Mouse (Mus musculus) midbrain, embryonic 16.5 days (tissue): ENCODE data around the gene Enox1. TPM values are rescaled to one million over a fixed set of nuclear protein-coding genes. Genes with fewer than 3 reads are reported as not detected.

Experiments
- ATAC-seq: fragments of 200-750 bp; cut with Nextera tagmentation; 2 replicates; pipeline ENCODE4 v1.8.0; 2017; ENCODE audit warnings: moderate TSS enrichment
- H3K27ac ChIP-seq: fragments of 300-500 bp; sonication (generic); 2 replicates; pipeline ENCODE4 v1.5.1; 2014; ENCODE audit warnings: mild to moderate bottlenecking, low read length, mixed read lengths
- H3K27me3 ChIP-seq: fragments of 300-500 bp; sonication (generic); 2 replicates; pipeline ENCODE4 v1.6.1; 2014; ENCODE audit warnings: low read depth, low read length, mixed read lengths; ENCODE audit not compliant: control insufficient read depth, insufficient read depth
- H3K36me3 ChIP-seq: fragments of 300-500 bp; sonication (generic); 2 replicates; pipeline ENCODE4 v1.6.1; 2014; ENCODE audit warnings: mild to moderate bottlenecking, low read length, moderate library complexity, mixed read lengths; ENCODE audit not compliant: control insufficient read depth, insufficient read depth
- H3K4me1 ChIP-seq: fragments of 300-500 bp; sonication (generic); 2 replicates; pipeline ENCODE4 v1.6.1; 2014; ENCODE audit warnings: mild to moderate bottlenecking, low read length, mixed read lengths; ENCODE audit not compliant: control insufficient read depth, insufficient read depth
- H3K4me2 ChIP-seq: fragments of 300-500 bp; sonication (generic); 2 replicates; pipeline ENCODE4 v1.6.1; 2014; ENCODE audit warnings: mild to moderate bottlenecking, low read length, mixed read lengths
- H3K4me3 ChIP-seq: fragments of 300-500 bp; sonication (generic); 2 replicates; pipeline ENCODE4 v1.5.1; 2014; ENCODE audit warnings: low read depth, mild to moderate bottlenecking, low read length, moderate library complexity, mixed read lengths
- H3K9ac ChIP-seq: fragments of 300-500 bp; sonication (generic); 2 replicates; pipeline ENCODE4 v1.6.1; 2014; ENCODE audit warnings: low read depth, low read length, mixed read lengths
- H3K9me3 ChIP-seq: fragments of 300-500 bp; sonication (generic); replicated peaks from 2 replicates; pipeline ENCODE4 v1.6.1; 2014; ENCODE audit warnings: mild to moderate bottlenecking, low read length, mixed read lengths; ENCODE audit not compliant: control insufficient read depth, poor library complexity, severe bottlenecking
- WGBS: fragments of 180-500 bp; shearing (Covaris S2); extraction: QIAGEN DNeasy Blood & Tissue Kit; methylation state at CpG from one replicate; pipeline ENCODE4 v1.1.7; 2014; 5-methylcytosine and 5-hydroxymethylcytosine counted together
- polyA plus RNA-seq: library from polyadenylated mRNA; unstranded; fragments of >200 nt; fragmentation: Nextera tagmentation; extraction: Ambion mirVana; gene quantifications from 2 replicates; pipeline ENCODE4 v1.2.1, GENCODE M21; 2015

Gene Enox1
- polyA plus RNA-seq, 1 experiment from 2014 or later, result 42.8 TPM

DNA sequence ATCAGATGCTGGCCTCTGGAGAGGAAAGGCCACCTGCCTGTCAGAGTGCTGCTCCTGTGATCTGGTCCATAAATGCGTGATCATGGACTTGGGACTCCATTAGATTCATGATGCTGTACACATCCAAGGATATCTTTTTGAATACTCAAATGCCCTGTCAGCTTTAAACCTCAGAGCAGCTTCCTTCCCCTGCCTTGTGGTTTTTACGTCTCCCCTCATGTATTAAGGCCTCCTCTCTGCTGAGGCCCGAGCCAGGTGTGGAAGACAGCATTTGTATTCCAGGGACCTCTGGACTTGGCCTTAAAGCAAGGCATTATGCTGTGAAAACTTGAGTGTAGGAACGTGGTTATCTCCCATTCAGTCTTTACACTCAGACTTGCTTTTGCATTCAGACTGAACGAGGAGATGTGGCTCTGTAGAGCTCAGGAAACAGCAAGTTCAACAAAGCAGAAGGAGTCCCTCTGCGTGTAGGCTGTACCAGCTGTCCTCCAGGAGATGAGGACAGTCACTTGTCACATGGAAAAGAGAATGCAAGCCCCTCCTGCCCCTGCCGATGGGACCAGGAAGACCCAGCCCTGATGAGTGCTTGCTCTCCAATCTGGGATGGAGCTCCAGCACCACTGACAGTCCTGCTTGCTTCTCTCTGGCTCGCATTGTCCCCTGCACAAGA is 252.8 kb downstream of the Enox1 start:
- Histone ChIP-seq H3K4me2 (no peak overlapping the region), H3K36me3 (no peaks in the 10 kb centered on the region), H3K4me3 (no peak overlapping the region), H3K9me3 (no peaks in the 10 kb centered on the region), H3K27me3 (no peaks in the 10 kb centered on the region), H3K27ac (no peak overlapping the region), H3K9ac (no peak overlapping the region), H3K4me1 (no peaks in the 10 kb centered on the region)
- ATAC-seq, result no peak
- 73% methylated on average over 8 of the region's 8 CpGs for WGBS

DNA sequence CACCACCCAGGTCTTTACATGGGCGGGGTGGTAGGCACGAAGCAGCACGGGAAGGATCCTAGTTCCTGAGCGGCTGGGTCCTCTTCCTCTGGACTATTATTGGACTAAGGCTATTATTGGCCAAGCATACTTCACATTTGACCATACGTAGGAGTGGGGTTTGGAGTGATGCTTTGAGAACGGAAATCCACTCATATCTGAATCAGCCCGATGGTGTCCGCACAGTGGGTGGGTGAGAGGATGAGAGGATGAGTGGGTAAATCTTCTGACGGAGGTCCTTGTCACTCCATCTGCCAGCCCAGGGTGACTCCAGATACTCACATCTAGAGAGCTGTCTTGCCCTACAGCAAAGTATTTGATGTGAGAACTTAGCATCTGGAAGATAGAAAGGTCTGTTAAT is 253.8 kb downstream of the Enox1 start:
- no peaks in the 10 kb centered on the region for H3K9me3 ChIP-seq
- no peak overlapping the region for H3K27ac ChIP-seq
- H3K4me1 ChIP-seq, result no peaks in the 10 kb centered on the region; the same call in 1 of the 2 replicates
- no peak overlapping the region for H3K9ac ChIP-seq
- H3K36me3 ChIP-seq, result no peaks in the 10 kb centered on the region
- WGBS, result 98% methylated on average over 9 of the region's 9 CpGs
- no peaks in the 10 kb centered on the region for H3K27me3 ChIP-seq
- no peak overlapping the region for H3K4me2 ChIP-seq
- H3K4me3 ChIP-seq, result no peak overlapping the region
- no peak for ATAC-seq

DNA sequence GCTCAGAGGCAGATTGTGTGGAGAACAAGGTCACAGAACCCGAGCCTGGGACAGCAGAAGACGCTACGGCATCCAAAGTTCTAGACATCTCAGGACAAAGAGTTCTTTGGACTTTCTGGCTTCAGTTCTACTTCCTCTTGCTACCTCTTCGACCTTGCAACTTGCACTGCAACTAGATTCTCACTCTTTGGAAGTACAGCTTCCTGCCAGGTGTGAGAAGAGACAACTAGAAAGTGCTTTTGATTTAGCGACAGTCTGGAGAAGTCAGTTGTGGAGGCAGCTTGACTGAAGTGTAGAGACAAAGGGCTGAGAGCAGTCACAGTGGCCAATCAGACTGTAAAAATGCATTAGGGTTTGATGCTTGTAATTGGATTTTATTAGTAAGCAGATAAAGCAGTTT is 256.5 kb downstream of the Enox1 start:
- Histone ChIP-seq H3K9ac (no peak overlapping the region), H3K27me3 (no peaks in the 10 kb centered on the region), H3K27ac (no peak overlapping the region), H3K4me3 (no peak overlapping the region), H3K36me3 (no peaks in the 10 kb centered on the region), H3K9me3 (no peaks in the 10 kb centered on the region), H3K4me2 (no peak overlapping the region), H3K4me1 (peaks cover 3% of the 10 kb centered on the region)
- no peak for ATAC-seq
- WGBS, result 83% methylated on average over 5 of the region's 5 CpGs

DNA sequence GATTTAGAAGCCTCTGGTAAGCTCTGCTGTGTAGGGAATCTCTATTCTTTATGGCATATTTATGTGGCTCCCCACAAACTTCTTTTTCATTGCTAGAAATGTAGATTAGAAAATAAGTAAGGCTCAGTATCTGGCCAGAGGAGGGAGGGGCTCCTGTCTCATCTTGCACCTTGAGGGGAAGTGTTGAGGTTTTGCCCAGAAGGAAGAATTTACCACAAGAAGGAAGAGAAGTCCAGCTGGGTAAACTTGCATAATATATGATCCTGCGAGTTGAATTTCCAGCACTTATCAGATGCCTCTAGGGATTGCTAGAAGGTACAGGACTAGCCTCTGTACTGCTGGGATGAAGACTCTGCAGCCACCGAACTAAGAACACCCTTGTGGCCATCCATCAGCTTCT is 259.8 kb downstream of the Enox1 start:
- Histone ChIP-seq H3K9ac (no peak overlapping the region), H3K4me1 (peaks cover 3% of the 10 kb centered on the region), H3K36me3 (no peaks in the 10 kb centered on the region), H3K27ac (no peak overlapping the region), H3K9me3 (no peaks in the 10 kb centered on the region), H3K4me3 (no peak overlapping the region), H3K4me2 (no peak overlapping the region), H3K27me3 (no peaks in the 10 kb centered on the region)
- 76% methylated on average over 2 of the region's 2 CpGs for WGBS
- ATAC-seq, result no peak

DNA sequence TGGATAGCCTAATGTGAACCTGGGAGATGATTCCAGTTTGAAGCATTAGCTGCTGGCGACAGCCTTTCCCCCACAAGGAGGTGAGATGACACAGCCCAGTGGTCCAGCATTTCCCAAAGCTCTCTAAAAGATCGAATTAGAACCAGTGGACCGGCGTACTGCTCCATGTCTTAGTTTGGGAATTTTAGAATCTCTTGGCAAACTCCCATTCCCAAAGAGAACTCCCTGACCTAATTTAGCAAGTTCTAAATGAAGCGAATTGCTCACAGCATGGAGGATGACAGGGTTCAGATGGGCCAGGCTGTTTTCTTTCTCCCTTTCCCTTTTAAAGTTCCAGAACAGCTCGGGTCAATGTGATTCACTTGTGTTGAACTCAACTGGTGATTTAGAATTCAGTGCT is 264.5 kb downstream of the Enox1 start:
- no peak overlapping the region for H3K4me2 ChIP-seq
- no peaks in the 10 kb centered on the region for H3K9me3 ChIP-seq
- no peaks in the 10 kb centered on the region for H3K36me3 ChIP-seq
- no peak overlapping the region for H3K27ac ChIP-seq
- no peaks in the 10 kb centered on the region; the same call in 1 of the 2 replicates for H3K4me1 ChIP-seq
- no peak for ATAC-seq
- WGBS, result 60% methylated on average over 6 of the region's 6 CpGs
- no peak overlapping the region for H3K9ac ChIP-seq
- no peak overlapping the region for H3K4me3 ChIP-seq
- no peaks in the 10 kb centered on the region for H3K27me3 ChIP-seq

DNA sequence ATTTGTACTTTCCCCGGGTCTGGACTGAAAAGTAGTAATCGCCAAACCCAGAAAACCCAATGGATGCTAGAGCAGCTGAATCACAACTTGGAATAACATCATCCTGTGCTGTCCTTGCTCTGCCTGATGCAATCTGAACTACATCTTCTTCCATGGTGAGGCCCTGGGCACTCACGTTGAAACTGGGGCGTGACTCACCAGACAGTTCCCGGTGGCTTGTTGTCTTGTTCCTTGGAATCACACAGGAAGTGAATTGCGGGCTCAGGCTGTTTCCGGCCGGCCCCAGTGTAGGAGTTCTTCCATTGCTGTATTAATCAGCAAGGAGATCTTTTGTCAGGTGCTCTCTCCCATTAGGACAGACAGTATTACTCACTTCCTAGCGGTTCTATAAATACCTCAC is 266.6 kb downstream of the Enox1 start:
- ATAC-seq, result no peak
- Histone ChIP-seq H3K4me3 (no peak overlapping the region), H3K36me3 (no peaks in the 10 kb centered on the region), H3K9me3 (no peaks in the 10 kb centered on the region), H3K27me3 (no peaks in the 10 kb centered on the region), H3K4me2 (no peak overlapping the region), H3K4me1 (no peaks in the 10 kb centered on the region; the same call in 1 of the 2 replicates), H3K9ac (no peak overlapping the region), H3K27ac (no peak overlapping the region)
- 91% methylated on average over 9 of the region's 9 CpGs for WGBS

DNA sequence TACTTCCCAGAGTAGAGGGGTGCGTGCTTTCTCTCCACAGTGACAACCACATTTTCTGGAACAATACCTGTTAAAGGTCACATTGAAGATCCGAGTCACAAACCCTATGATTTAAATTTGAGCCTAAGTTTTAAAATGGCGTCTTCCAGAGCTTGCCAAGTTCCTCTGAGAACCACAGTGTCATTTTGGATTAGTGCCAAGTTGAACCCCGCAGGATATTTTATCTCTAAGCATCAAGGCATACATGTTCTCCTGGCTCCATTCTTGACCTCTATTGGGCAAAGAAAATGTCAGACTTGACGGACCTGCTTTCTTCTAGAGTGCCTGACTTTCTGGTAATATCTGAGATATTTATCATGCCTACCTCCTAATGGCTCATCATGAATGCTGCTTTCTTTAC is 282.9 kb downstream of the Enox1 start:
- Histone ChIP-seq H3K4me3 (no peak overlapping the region), H3K4me2 (no peak overlapping the region), H3K36me3 (peaks cover 2% of the 10 kb centered on the region; the same call in 1 of the 2 replicates), H3K4me1 (no peaks in the 10 kb centered on the region; the same call in 1 of the 2 replicates), H3K9ac (no peak overlapping the region), H3K27ac (no peak overlapping the region), H3K27me3 (no peaks in the 10 kb centered on the region), H3K9me3 (no peaks in the 10 kb centered on the region)
- ATAC-seq, result no peak
- WGBS, result 82% methylated on average over 5 of the region's 5 CpGs

DNA sequence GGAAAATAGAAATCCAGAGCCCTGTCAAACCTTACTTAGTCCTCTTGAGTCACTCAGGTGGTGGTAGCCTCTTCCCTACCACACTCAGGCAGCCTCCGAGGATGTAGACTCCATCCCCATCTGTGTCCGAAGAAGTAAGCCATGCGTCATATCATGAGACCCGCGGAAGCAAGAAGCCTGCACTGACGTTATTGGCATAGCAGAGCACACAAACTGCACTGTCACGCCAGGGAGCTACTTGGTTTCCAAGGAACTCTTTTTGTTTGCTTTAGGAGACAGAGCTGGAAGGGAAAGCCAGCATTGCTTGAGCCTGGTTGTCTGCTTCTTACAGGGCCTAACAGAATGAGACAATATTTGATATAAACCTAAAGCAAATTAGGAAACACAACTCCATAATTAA is 284.2 kb downstream of the Enox1 start:
- no peaks in the 10 kb centered on the region; the same call in 1 of the 2 replicates for H3K4me1 ChIP-seq
- ATAC-seq, result no peak
- 82% methylated on average over 7 of the region's 7 CpGs for WGBS
- no peak overlapping the region for H3K27ac ChIP-seq
- H3K4me3 ChIP-seq, result no peak overlapping the region
- no peaks in the 10 kb centered on the region for H3K9me3 ChIP-seq
- H3K9ac ChIP-seq, result no peak overlapping the region
- H3K4me2 ChIP-seq, result no peak overlapping the region
- no peaks in the 10 kb centered on the region for H3K27me3 ChIP-seq
- H3K36me3 ChIP-seq, result peaks cover 2% of the 10 kb centered on the region; the same call in 1 of the 2 replicates

DNA sequence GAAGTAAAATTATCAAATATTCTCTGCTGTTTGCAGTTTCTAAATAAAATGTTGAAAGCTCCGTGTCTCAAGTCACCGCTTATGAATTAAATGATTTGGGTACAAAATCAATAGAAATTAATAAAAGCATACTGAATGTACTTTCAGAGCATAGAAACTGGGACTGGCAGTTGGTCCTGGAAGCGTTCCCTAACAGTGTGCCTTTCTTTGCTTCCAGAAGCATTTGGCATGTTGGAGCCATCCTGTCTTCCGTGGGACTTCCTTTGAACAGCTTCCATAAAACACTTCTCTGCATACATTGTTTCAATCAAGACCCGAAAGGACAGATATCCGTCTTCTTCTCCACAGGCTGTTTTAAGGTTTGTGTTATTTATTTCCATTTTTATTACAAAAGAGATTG is 285.0 kb downstream of the Enox1 start:
- H3K4me2 ChIP-seq, result no peak overlapping the region
- no peak overlapping the region for H3K27ac ChIP-seq
- H3K27me3 ChIP-seq, result no peaks in the 10 kb centered on the region
- WGBS, result 86% methylated on average over 6 of the region's 6 CpGs
- H3K4me3 ChIP-seq, result no peak overlapping the region
- no peak overlapping the region for H3K9ac ChIP-seq
- no peaks in the 10 kb centered on the region for H3K9me3 ChIP-seq
- no peak for ATAC-seq
- H3K36me3 ChIP-seq, result peaks cover 2% of the 10 kb centered on the region; the same call in 1 of the 2 replicates
- H3K4me1 ChIP-seq, result no peaks in the 10 kb centered on the region; the same call in 1 of the 2 replicates
